Mouse (Mus musculus) adrenal gland, adult 18-20 months (tissue): ENCODE measurements at regions not wholly inside any gene's neighbourhood (a gene's known extent, or its start where the extent isn't known, plus 50 kb on each side); places are given as distances from the start of the nearest gene placed in this dataset.
A peak's percentile ranks its signal among the peaks of the same experiment; 100 is the strongest.
"Not testable (repeated sequence)": the region's sequence is repeated elsewhere in the genome, so short reads cannot be mapped to it uniquely, and the experiment has no call there.

Experiments used
- DNase-seq, 2 experiments: peaks; one replicate each; pipeline ENCODE4 v3.0.0; 2021 to 2022; ENCODE audit warnings: low spot score in 2 of 2

- no peak for DNase-seq
Measured at GRCm38 (mm10) chr8:26731111-26731510, 246.0 kb upstream of the Zfp703 start.

- DNase-seq: no peak
Measured at GRCm38 (mm10) chr8:26744424-26744823, 232.7 kb upstream of the Zfp703 start.

GRCm38 (mm10) chr8:26746811-26747210, 230.3 kb upstream of the Zfp703 start:
- no peak for DNase-seq

- DNase-seq: peak in 1 of 2 experiments; percentile 40
Measured at GRCm38 (mm10) chr8:26747241-26747972, 229.7 kb upstream of the Zfp703 start.

GRCm38 (mm10) chr8:26748161-26748971, 228.8 kb upstream of the Zfp703 start:
- no peak for DNase-seq

GRCm38 (mm10) chr8:26748972-26749291, 228.2 kb upstream of the Zfp703 start:
- DNase-seq: no peak

GRCm38 (mm10) chr8:26750120-26750519, 227.0 kb upstream of the Zfp703 start:
- no peak for DNase-seq

GRCm38 (mm10) chr8:26751651-26752050, 225.5 kb upstream of the Zfp703 start:
- no peak for DNase-seq

GRCm38 (mm10) chr8:26756452-26756851, 220.7 kb upstream of the Zfp703 start:
- DNase-seq: no peak

GRCm38 (mm10) chr8:26760726-26761125, 216.4 kb upstream of the Zfp703 start:
- no peak for DNase-seq

GRCm38 (mm10) chr8:26762942-26763778, 214.0 kb upstream of the Zfp703 start:
- DNase-seq: no peak

GRCm38 (mm10) chr8:26768474-26769229, 208.5 kb upstream of the Zfp703 start:
- no peak for DNase-seq

- DNase-seq: no peak
Measured at GRCm38 (mm10) chr8:26770424-26770886, 206.7 kb upstream of the Zfp703 start.

GRCm38 (mm10) chr8:26778917-26779537, 198.1 kb upstream of the Zfp703 start:
- DNase-seq: no peak

GRCm38 (mm10) chr8:26780515-26780914, 196.6 kb upstream of the Zfp703 start:
- no peak for DNase-seq

- DNase-seq: not testable (repeated sequence)
Measured at GRCm38 (mm10) chr8:26782936-26783335, 194.2 kb upstream of the Zfp703 start.

GRCm38 (mm10) chr8:26784381-26784780, 192.7 kb upstream of the Zfp703 start:
- no peak for DNase-seq

GRCm38 (mm10) chr8:26791795-26792194, 185.3 kb upstream of the Zfp703 start:
- DNase-seq: no peak

- DNase-seq: no peak
Measured at GRCm38 (mm10) chr8:26793606-26794292, 183.4 kb upstream of the Zfp703 start.

- DNase-seq: no peak
Measured at GRCm38 (mm10) chr8:26794411-26794810, 182.7 kb upstream of the Zfp703 start.
